Mouse (Mus musculus) layer of hippocampus, postnatal 36 days (tissue): Measurements from ENCODE around the gene Ufd1. TPM values are rescaled to one million over a fixed set of nuclear protein-coding genes. Genes with fewer than 3 reads are reported as not detected.

Experiments used
- total RNA-seq, 2 experiments: library from RNA; stranded (reverse); gene quantifications; 2 replicates each; pipeline ENCODE4 v1.2.3; 2021

Ufd1 gene
- total RNA-seq, 2 experiments from 2014 or later, result 99.9 to 104 TPM

Other genes with a start within 250 kb of the Ufd1 start
- 1 to 10 TPM; 1.3 to 1.5 TPM for gene Tbx1, start 221.1 kb upstream of the Ufd1 start, total RNA-seq
- 1 to 10 TPM in 1 of 2 experiments, under 1 TPM in 1; 0.85 to 1.2 TPM for gene Gp1bb, start 189.4 kb upstream of the Ufd1 start, total RNA-seq
- 100 to 1,000 TPM; 172 to 185 TPM for gene Gm49601, start 185.4 kb upstream of the Ufd1 start, total RNA-seq
- 100 to 1,000 TPM; 548 to 589 TPM for gene Sept5, start 181.8 kb upstream of the Ufd1 start, total RNA-seq
- gene Cldn5, start 34.9 kb upstream of the Ufd1 start, total RNA-seq, result 10 to 100 TPM; 42.0 to 47.4 TPM
- gene Cdc45, start 208 bp downstream of the Ufd1 start, total RNA-seq, result 1 to 10 TPM; 2.5 to 3.2 TPM
- 10 to 100 TPM; 24.4 to 27.5 TPM for gene 2510002D24Rik, start 24.8 kb downstream of the Ufd1 start, total RNA-seq
- 10 to 100 TPM in 1 of 2 experiments, 1 to 10 TPM in 1; 5.4 to 12.2 TPM for gene Gm28539, start 24.8 kb downstream of the Ufd1 start, total RNA-seq
- gene Mrpl40, start 65.1 kb downstream of the Ufd1 start, total RNA-seq, result 10 to 100 TPM; 31.8 to 32.3 TPM
- gene Hira, start 65.3 kb downstream of the Ufd1 start, total RNA-seq, result 10 to 100 TPM; 68.6 to 88.1 TPM